Comparison of ENCODE assay signal across 20 mouse cellular contexts in genomic region chr5:138241511-138241910, GRCm38 (mm10). TPM values are rescaled to one million over a fixed set of nuclear protein-coding genes. Genes with fewer than 3 reads are reported as not detected.
"Had no signal": no experiment of that assay in that cellular context is flagged by ENCODE, and none has a peak within 500 bp of the region (broad histone marks: within the 10 kb centered on the region; RNA-seq: fewer than 3 reads in every experiment).

No protein-coding gene starts in this region.

- H3K27me3 ChIP-seq: liver, embryonic 15.5 days; lung, embryonic 15.5 days; midbrain, embryonic 12.5 days; stomach, embryonic 15.5 days had no signal

- H3K27ac ChIP-seq: kidney, postnatal 0 days; layer of hippocampus, adult 2 months; liver, embryonic 15.5 days; lung, embryonic 15.5 days; midbrain, embryonic 12.5 days; stomach, embryonic 15.5 days had no signal

- H3K4me2 ChIP-seq: liver, embryonic 11.5 days; liver, embryonic 15.5 days; lung, embryonic 15.5 days; midbrain, embryonic 12.5 days; stomach, embryonic 15.5 days had no signal

- H3K4me1 ChIP-seq: liver, embryonic 15.5 days; lung, embryonic 15.5 days; midbrain, embryonic 12.5 days; stomach, embryonic 15.5 days had no signal

- H3K4me3 ChIP-seq: layer of hippocampus, adult 2 months; liver, embryonic 15.5 days; lung, embryonic 15.5 days; midbrain, embryonic 12.5 days; stomach, embryonic 15.5 days had no signal

- DNase-seq: kidney, adult 11 months; kidney, adult 9 months; kidney, postnatal 4 days; left cerebral cortex, postnatal 4 days; right cerebral cortex, postnatal 14 days; thymus, postnatal 4 days had no signal

- H3K36me3 ChIP-seq: liver, embryonic 15.5 days; lung, embryonic 15.5 days; midbrain, embryonic 12.5 days; stomach, embryonic 15.5 days had no signal

- H3K9ac ChIP-seq: liver, embryonic 15.5 days; lung, embryonic 15.5 days; midbrain, embryonic 12.5 days; stomach, embryonic 15.5 days had no signal

- H3K9me3 ChIP-seq: liver, embryonic 15.5 days; lung, embryonic 15.5 days; midbrain, embryonic 12.5 days; stomach, embryonic 15.5 days had no signal

RNA-seq across cellular contexts. Expression of gene Nxpe5, which starts 15.8 kb away (rescaled TPM):
- total RNA-seq: layer of hippocampus, adult 2 months; midbrain, postnatal 0 days had no signal
- polyA plus RNA-seq: limb, embryonic 14.5 days; liver, embryonic 11.5 days; lung, embryonic 15.5 days; midbrain, embryonic 12.5 days; midbrain, postnatal 0 days; neural tube, embryonic 14.5 days; stomach, embryonic 15.5 days had no signal

RNA-seq across cellular contexts. Expression of gene Gal3st4, which starts 31.1 kb away (rescaled TPM):
- total RNA-seq: megakaryocyte-erythroid progenitor cell, adult 5-6 weeks had no signal

RNA-seq across cellular contexts. Expression of gene Gm43720, which starts 38.2 kb away (rescaled TPM):
- total RNA-seq: layer of hippocampus, postnatal 10 days; megakaryocyte-erythroid progenitor cell, adult 5-6 weeks had no signal
- polyA plus RNA-seq: liver, embryonic 15.5 days; midbrain, embryonic 12.5 days; midbrain, postnatal 0 days; spleen, adult 2 months; thymus, postnatal 0 days had no signal
